Mouse (Mus musculus): ENCODE results near the gene Afap1.

Gene Afap1

DNA sequence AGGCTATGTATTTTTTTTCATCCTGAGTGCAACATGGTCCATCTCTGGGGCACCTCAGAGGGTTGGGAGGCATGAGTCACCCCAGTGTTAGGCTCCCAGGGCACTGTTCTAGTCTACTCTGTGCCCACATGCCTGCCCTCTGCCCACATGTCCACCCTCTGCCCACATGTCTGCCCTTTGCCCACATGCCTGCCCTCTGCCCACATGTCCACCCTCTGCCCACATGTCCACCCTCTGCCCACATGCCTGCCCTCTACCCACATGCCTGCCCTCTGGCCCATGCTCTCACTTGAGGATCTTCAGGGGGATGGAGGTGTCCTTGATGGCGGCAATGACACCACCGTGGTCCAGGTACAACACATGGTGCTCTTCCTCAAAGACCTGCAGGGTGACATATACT, 150.0 kb downstream of the Afap1 start:
- DNase-seq: no peak

All from cerebellum, adult 11-12 months (tissue).